15 mouse cellular contexts compared by ENCODE assay signal in genomic region chr10:39492146-39492545, GRCm38 (mm10).
"Had no signal": no experiment of that assay in that cellular context is flagged by ENCODE, and none has a peak within 500 bp of the region (broad histone marks: within the 10 kb centered on the region; RNA-seq: fewer than 3 reads in every experiment).

No protein-coding gene starts in this region.

- H3K9ac ChIP-seq: liver, embryonic 13.5 days; midbrain, embryonic 12.5 days; midbrain, embryonic 15.5 days; neural tube, embryonic 12.5 days had no signal

- H3K27ac ChIP-seq: left cerebral cortex, adult 2 months; liver, embryonic 13.5 days; midbrain, embryonic 12.5 days; midbrain, embryonic 15.5 days; neural tube, embryonic 12.5 days had no signal

- H3K9me3 ChIP-seq: liver, embryonic 13.5 days; midbrain, embryonic 12.5 days; midbrain, embryonic 15.5 days; neural tube, embryonic 12.5 days had no signal

- DNase-seq: kidney, adult 18-20 months; kidney, adult 9 months; kidney, postnatal 14 days; kidney, postnatal 4 days; layer of hippocampus, postnatal 36 days; liver, embryonic 13.5 days; lung, adult 2 months; lung, postnatal 14 days; lung, postnatal 4 days; thymus, adult 18-20 months; thymus, postnatal 36 days had no signal

- H3K4me3 ChIP-seq: left cerebral cortex, adult 2 months; liver, embryonic 13.5 days; midbrain, embryonic 12.5 days; midbrain, embryonic 15.5 days; neural tube, embryonic 12.5 days had no signal

- H3K36me3 ChIP-seq: liver, embryonic 13.5 days; midbrain, embryonic 12.5 days; midbrain, embryonic 15.5 days; neural tube, embryonic 12.5 days had no signal

- H3K4me2 ChIP-seq: liver, embryonic 13.5 days; midbrain, embryonic 12.5 days; midbrain, embryonic 15.5 days; neural tube, embryonic 12.5 days had no signal

- H3K27me3 ChIP-seq: liver, embryonic 13.5 days; midbrain, embryonic 12.5 days; midbrain, embryonic 15.5 days; neural tube, embryonic 12.5 days had no signal

- ATAC-seq: midbrain, embryonic 15.5 days had no signal
